Mouse (Mus musculus): Measurements from ENCODE around the gene Oaz1. TPM values are rescaled to one million over a fixed set of nuclear protein-coding genes. Genes with fewer than 3 reads are reported as not detected.

Gene Oaz1
- polyA plus RNA-seq, 1 experiment, result 672 TPM

DNA sequence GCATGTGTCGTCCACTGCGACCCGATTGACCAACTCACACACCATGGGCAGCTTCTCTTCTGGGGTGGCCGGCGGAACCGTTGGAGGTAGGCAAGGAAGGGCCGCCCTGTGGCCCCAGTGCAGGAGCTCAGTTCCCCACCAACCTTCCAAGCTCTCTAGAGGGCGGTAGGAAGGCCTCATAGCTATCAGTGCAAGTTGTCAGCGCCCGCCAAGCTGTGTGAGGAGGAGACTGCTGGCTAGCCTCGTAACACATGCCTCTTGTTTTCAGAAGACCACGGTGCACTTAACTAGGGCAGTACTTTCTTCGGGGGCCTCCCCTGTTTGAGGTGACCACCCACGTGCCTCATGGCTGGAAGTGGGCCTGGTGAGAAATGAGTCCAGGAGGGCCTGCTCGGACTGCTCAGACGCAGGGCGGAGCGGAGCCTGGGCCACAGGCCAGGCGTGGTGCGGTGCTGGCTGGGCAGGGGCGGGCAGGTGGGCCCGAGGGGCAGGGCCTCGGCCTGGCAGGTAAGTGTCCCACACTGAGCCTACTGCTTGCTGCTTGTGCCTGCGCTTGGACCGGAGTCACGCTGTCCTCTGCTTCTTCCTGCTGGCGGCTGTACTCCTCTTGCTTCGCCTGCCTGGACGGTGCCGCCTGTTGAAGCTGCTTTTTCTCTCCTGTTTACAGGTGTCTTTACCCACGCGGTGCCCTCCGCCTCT lies 34.8 kb upstream of the Oaz1 start:
- no peaks in the 10 kb centered on the region for H3K4me1 ChIP-seq (ENCODE audit: control insufficient read depth, insufficient read depth, low read length)
- WGBS, result 55% methylated on average over 33 of the region's 33 CpGs
- no peak overlapping the region for H3K4me3 ChIP-seq (replicated peaks; ENCODE audit: control insufficient read depth, low read depth, low read length)
- H3K27ac ChIP-seq (ENCODE audit: control insufficient read depth, insufficient read depth, low read depth, low read length, poor library complexity), result no peak overlapping the region
- TF ChIP-seq CTCF (IDR thresholded peaks at IDR 0.05; ENCODE audit: control insufficient read depth, insufficient read depth, low read length), result no peak
- no peak for TF ChIP-seq POLR2A (IDR thresholded peaks at IDR 0.05; ENCODE audit: borderline replicate concordance, control insufficient read depth, low read depth, low read length)

DNA sequence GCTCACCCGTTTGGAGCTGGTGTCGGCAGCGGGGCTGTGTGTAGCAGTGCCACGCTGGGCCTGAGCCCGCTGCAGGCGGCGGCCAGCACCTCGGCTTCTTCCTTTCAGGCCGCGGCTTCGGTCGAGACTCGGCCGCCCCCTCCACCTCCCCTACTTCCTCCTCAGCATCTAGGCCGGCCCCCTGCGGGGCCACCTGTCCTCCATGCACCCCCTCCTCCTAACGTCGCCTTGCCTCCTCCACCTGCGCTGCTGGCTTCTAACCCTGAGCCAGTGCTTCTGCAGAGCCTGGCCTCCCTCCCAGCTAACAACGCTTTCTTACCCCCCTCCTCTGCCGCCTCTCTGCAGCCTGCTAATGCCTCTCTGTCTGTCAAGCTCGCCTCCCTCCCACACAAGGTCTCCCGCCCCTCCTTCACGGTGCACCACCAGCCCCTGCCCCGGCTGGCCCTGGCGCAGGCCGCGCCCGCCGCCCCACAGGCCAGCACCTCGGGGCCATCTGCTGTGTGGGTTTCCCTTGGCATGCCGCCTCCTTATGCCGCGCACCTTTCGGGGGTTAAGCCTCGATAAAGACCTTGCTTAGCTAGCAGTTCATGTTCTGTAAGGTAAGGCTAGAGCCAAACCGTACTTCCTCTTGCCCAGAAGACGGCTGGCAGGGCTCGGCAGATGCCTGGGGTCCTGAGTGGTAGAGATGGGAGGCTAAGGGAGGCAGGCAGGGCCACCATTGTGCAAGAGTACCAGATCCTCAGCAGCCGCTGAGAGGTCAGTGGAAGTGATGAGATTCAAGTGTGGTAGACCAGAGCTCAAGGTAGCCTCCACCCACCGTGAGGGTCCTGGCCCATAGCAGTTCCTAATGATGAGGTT lies 34.1 kb upstream of the Oaz1 start:
- TF ChIP-seq CTCF (IDR thresholded peaks at IDR 0.05; ENCODE audit: control insufficient read depth, insufficient read depth, low read length) (no peak), POLR2A (IDR thresholded peaks at IDR 0.05; ENCODE audit: borderline replicate concordance, control insufficient read depth, low read depth, low read length) (no peak)
- WGBS, result 25% methylated on average over 41 of the region's 41 CpGs
- Histone ChIP-seq H3K27ac (ENCODE audit: control insufficient read depth, insufficient read depth, low read depth, low read length, poor library complexity) (peak overlapping the region; percentile 17; the same call in 1 of the 2 replicates), H3K4me3 (replicated peaks; ENCODE audit: control insufficient read depth, low read depth, low read length) (no peak overlapping the region), H3K4me1 (ENCODE audit: control insufficient read depth, insufficient read depth, low read length) (no peaks in the 10 kb centered on the region)

DNA sequence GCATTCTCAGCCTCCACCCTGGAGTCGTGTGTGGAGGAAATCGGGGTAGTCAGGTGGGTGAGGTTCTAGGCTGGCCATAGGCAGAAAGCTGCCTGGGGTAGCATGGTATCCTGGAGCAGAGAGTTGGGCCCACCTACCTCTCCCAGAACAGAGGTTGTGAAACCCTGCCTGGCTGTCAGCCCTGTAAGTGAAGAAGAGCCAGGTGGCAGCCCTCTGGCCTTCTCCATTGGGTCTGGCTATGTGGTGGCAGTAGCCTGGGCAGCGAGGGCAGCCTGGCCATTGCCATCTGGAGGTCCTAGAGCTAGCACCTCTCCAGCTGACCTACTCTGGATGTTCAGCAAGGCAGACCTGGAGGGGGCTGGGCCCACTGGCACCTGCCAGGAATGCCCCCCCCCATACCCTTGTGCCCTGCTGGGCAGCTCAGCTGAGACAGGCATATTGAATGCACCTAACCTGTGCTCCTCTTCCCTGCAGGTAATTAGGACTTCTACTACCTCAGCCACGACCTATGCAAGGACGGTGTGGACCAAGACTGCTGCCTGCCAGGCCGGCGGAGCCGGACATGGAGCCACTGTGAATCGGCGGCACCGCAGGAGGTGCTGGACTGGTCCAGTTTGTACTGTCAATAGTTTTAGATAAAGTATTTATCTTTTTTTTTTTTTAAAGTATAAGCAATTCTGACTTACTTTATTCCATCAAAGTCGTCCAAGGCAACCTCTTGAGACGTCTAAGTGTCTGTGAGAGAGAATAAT lies 33.2 kb upstream of the Oaz1 start:
- TF ChIP-seq CTCF (IDR thresholded peaks at IDR 0.05; ENCODE audit: control insufficient read depth, insufficient read depth, low read length), result no peak
- no peak for TF ChIP-seq POLR2A (IDR thresholded peaks at IDR 0.05; ENCODE audit: borderline replicate concordance, control insufficient read depth, low read depth, low read length)
- Histone ChIP-seq H3K4me3 (replicated peaks; ENCODE audit: control insufficient read depth, low read depth, low read length) (no peak overlapping the region), H3K27ac (ENCODE audit: control insufficient read depth, insufficient read depth, low read depth, low read length, poor library complexity) (no peak overlapping the region), H3K4me1 (ENCODE audit: control insufficient read depth, insufficient read depth, low read length) (no peaks in the 10 kb centered on the region)
- 82% methylated on average over 13 of the region's 13 CpGs for WGBS

DNA sequence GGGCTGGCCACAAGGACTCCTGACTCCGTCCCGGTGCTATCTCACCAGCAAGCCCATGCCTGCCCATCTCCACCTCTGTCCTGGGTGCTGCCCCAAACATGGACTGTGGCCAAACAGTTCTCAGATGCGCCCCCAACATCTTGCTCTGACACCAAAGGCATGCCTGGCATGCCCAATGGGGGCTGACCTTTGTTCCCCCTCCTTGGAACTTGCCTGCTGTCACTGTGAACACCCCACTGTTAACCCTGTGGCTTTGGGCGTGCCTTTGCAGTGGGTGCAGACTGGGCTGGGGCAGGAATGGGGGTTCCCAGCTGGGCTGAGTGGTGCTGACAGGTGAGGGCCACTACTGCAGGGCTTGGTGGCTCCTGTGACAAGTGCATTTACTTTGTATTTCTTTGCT lies 32.7 kb upstream of the Oaz1 start:
- Histone ChIP-seq H3K4me1 (ENCODE audit: control insufficient read depth, insufficient read depth, low read length) (no peaks in the 10 kb centered on the region), H3K4me3 (replicated peaks; ENCODE audit: control insufficient read depth, low read depth, low read length) (no peak overlapping the region), H3K27ac (ENCODE audit: control insufficient read depth, insufficient read depth, low read depth, low read length, poor library complexity) (no peak overlapping the region)
- no peak for TF ChIP-seq POLR2A (IDR thresholded peaks at IDR 0.05; ENCODE audit: borderline replicate concordance, control insufficient read depth, low read depth, low read length)
- TF ChIP-seq CTCF (IDR thresholded peaks at IDR 0.05; ENCODE audit: control insufficient read depth, insufficient read depth, low read length), result no peak
- 81% methylated on average over 4 of the region's 4 CpGs for WGBS

DNA sequence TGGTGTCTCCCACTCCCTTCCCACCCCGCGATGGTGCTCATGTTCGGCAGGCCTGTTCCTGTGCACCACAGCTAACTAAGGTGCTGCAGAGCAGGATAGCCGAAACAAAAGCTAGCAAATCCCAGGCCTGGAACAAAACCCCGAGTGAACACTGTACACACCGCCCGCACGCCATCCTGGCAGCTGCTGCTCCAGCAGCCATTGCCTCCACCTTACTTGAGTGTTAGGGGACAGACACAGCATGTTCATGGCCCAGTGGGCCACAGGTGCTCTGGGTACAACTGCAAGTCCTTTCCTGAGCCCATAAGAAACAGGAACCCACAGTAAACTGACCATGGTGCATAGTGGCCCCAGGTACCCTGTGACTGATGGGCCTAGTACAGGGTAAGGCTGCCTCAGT lies 31.7 kb upstream of the Oaz1 start:
- Histone ChIP-seq H3K4me3 (replicated peaks; ENCODE audit: control insufficient read depth, low read depth, low read length) (no peak overlapping the region), H3K27ac (ENCODE audit: control insufficient read depth, insufficient read depth, low read depth, low read length, poor library complexity) (no peak overlapping the region), H3K4me1 (ENCODE audit: control insufficient read depth, insufficient read depth, low read length) (peaks cover 2% of the 10 kb centered on the region; the same call in 1 of the 2 replicates)
- TF ChIP-seq CTCF (IDR thresholded peaks at IDR 0.05; ENCODE audit: control insufficient read depth, insufficient read depth, low read length) (no peak), POLR2A (IDR thresholded peaks at IDR 0.05; ENCODE audit: borderline replicate concordance, control insufficient read depth, low read depth, low read length) (no peak)
- 90% methylated on average over 8 of the region's 8 CpGs for WGBS

DNA sequence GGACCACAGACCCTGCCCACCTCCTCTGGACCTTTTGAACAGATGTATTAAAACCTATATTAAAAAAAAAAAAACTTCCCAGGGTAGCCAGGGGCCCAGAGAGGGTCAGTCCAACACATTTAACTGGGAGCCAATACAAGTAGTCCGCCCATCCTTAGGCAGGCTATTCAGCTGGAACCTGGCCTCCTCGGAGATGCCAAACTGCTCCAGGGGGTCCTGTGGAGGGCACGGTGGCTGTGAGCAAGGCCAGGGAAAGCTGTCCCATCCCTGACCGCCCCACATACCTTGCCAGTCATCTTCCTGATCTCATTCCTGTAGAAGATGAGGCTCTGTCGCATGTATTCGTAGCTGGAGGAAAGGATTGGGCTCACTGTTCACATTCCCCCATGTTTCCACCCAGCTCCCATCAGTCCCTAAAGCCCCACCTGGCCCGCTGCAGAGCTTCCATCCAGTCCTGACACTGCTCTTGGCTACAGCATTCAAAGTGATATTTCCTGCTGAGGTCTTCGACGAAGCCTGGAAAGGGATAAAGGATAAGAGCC lies 30.1 kb upstream of the Oaz1 start:
- WGBS, result 91% methylated on average over 9 of the region's 9 CpGs
- H3K27ac ChIP-seq (ENCODE audit: control insufficient read depth, insufficient read depth, low read depth, low read length, poor library complexity), result no peak overlapping the region
- peaks cover 2% of the 10 kb centered on the region; the same call in 1 of the 2 replicates for H3K4me1 ChIP-seq (ENCODE audit: control insufficient read depth, insufficient read depth, low read length)

DNA sequence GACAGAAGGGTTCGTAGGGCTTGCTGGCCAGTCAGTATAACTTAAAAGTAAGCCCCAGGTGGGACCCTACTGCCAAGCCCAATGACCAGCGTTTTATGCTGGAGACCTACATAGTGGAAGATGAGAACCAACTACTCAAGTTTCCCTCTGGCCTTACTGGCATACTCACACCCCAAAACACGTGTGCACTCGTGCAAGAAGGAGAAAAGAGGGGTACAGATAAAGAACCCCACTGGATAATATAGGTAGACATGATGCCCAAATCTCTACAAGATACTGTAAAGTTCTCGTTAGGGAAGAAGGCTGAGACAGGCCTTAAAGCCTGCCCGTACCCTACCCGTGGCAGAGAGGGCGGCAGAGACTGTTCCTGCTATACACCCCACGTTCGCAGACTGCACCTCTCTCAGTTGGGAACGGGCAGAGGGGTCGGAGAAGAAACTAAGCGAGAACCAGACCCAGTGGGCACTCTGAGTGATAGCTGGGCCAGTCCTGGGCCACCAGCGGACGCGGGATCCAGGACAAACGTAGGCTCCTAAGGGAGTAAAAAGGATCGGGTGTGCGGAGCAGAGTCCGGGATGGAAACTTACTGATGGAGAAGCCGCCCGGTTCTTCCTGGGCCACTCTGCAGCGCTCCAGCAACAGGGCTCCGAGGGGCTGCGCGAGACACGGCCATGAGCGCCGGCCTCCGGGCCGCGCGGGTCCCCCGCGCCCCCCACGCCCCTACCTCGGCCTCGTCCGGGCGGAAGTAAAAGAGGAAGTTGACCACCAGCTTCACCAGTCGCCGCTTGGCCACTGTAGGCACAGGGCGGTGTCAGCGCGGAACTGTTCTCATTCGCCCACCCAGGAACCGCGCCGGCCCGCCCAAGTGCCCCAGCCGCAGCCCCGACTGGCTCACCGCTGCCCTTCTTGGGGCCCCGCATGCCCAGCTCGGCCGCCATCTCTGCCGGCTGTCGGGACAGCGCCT lies 29.0 kb upstream of the Oaz1 start:
- peak overlapping the region; percentile 98 for H3K27ac ChIP-seq (ENCODE audit: control insufficient read depth, insufficient read depth, low read depth, low read length, poor library complexity)
- 2% methylated on average over 59 of the region's 59 CpGs for WGBS
- H3K4me3 ChIP-seq (replicated peaks; ENCODE audit: control insufficient read depth, low read depth, low read length), result peak overlapping the region; percentile 78
- H3K4me1 ChIP-seq (ENCODE audit: control insufficient read depth, insufficient read depth, low read length), result peaks cover 2% of the 10 kb centered on the region; the same call in 1 of the 2 replicates
- TF ChIP-seq POLR2A (IDR thresholded peaks at IDR 0.05; ENCODE audit: borderline replicate concordance, control insufficient read depth, low read depth, low read length) (no peak), CTCF (IDR thresholded peaks at IDR 0.05; ENCODE audit: control insufficient read depth, insufficient read depth, low read length) (no peak)

More for the DNA sequence above, 30.1 kb upstream of the Oaz1 start:
- no peak overlapping the region for H3K4me3 ChIP-seq (replicated peaks; ENCODE audit: control insufficient read depth, low read depth, low read length)
- no peak for TF ChIP-seq CTCF (IDR thresholded peaks at IDR 0.05; ENCODE audit: control insufficient read depth, insufficient read depth, low read length)
- no peak for TF ChIP-seq POLR2A (IDR thresholded peaks at IDR 0.05; ENCODE audit: borderline replicate concordance, control insufficient read depth, low read depth, low read length)
